Mouse (Mus musculus) C2C12 (cell line): ENCODE results near the gene Npas2.

Experiments used
- MAX ChIP-seq: IDR thresholded peaks from one replicate; pipeline ENCODE4 v1.6.1; 2011; ENCODE audit warnings: mild to moderate bottlenecking, control low read depth
- MYOD1 ChIP-seq: IDR thresholded peaks from one replicate; pipeline ENCODE4 v1.6.1; 2011; ENCODE audit warnings: low read depth; ENCODE audit not compliant: control insufficient read depth, insufficient read length
- MYOG ChIP-seq: IDR thresholded peaks from one replicate; pipeline ENCODE4 v1.6.1; 2011; ENCODE audit not compliant: control insufficient read depth, insufficient read length; ENCODE audit errors: extremely low read depth

GRCm38 (mm10) chr1:39362515-39362893 is 169.0 kb downstream of the Npas2 start:
- TF ChIP-seq MYOG = no peak
- TF ChIP-seq MAX = no peak
- TF ChIP-seq MYOD1 = no peak
